Mouse (Mus musculus): Measurements from ENCODE around the gene Sae1. TPM values are rescaled to one million over a fixed set of nuclear protein-coding genes. Genes with fewer than 3 reads are reported as not detected.

Gene Sae1
- 95.8 and 97.1 TPM in 2 replicates for polyA plus RNA-seq (2012; rRNA removed)

- peak; percentile 71; the same call in 1 of the 2 replicates for TF ChIP-seq POLR2A (IDR thresholded peaks at IDR 0.05; ENCODE audit: extremely low read depth, insufficient read depth, low read length)
- no peak for TF ChIP-seq CTCF (IDR thresholded peaks at IDR 0.05; ENCODE audit: extremely low read depth, insufficient read depth, low read length)
- peak within 1 kb of the TSS; percentile 50 for H3K4me3 ChIP-seq (ENCODE audit: insufficient read depth, low read length)
- H3K4me1 ChIP-seq (ENCODE audit: control insufficient read depth, insufficient read depth, low read length): peaks cover 2% of the 10 kb centered on the region; the same call in 1 of the 2 replicates
- no peak within 1 kb of the TSS for H3K27ac ChIP-seq (ENCODE audit: insufficient read depth, low read length)
Observed at GRCm38 (mm10) chr7:16387160-16388041, at the start of gene Sae1. TSS of gene Sae1 (minus strand) at chr7:16387806.

DNA sequence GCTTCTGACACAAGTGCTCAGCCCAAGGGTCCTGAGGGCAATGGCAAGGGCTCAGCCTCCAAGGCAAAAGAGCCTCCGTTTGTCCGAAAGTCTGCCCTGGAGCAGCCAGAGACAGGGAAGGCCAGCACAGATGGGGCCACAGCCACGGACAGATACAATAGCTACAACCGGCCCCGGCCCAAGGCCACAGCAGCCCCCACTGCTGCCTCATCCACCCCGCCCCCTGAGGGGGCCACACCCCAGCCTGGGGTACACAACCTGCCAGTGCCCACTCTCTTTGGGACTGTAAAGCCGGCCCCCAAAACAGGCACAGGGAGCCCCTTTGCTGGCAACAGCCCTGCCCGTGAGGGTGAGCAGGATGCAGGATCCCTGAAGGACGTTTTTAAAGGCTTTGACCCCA is 47.5 kb upstream of the Sae1 start:
- no peaks in the 10 kb centered on the region for H3K4me1 ChIP-seq (ENCODE audit: control insufficient read depth, insufficient read depth, low read length)
- no peak overlapping the region for H3K4me3 ChIP-seq (ENCODE audit: insufficient read depth, low read length)
- TF ChIP-seq CTCF (IDR thresholded peaks at IDR 0.05; ENCODE audit: extremely low read depth, insufficient read depth, low read length): no peak
- TF ChIP-seq POLR2A (IDR thresholded peaks at IDR 0.05; ENCODE audit: extremely low read depth, insufficient read depth, low read length): no peak
- no peak overlapping the region for H3K27ac ChIP-seq (ENCODE audit: insufficient read depth, low read length)

DNA sequence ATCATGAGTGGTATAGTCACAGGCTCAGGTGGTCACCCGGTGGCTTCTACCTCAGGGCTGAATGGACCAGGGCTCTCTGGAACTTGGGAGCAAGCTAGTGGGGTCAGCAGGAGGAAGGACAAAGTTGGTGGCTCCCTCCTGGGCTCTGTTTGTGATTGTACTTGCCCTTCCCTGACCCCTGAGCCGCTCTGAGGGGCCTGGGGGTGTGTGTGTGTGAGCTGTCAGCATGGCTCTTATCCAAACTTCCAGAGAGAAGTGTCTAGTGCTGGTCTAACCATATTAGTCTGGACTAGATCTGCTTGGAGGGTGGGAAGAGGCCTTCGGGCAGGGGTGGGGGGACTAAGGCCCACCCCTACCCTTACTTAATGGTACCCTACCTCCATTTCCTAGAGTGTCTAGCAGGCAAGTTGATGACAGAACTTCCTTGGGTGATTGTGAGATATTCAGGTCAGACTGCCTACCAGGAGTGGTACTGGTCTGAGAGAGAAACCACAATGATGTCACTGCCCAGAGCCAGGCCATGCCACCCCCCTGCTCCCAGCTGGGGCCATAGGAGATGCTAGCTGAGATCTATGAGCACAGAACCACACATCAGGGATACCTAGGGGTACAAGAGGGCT is 45.9 kb upstream of the Sae1 start:
- no peak overlapping the region for H3K27ac ChIP-seq (ENCODE audit: insufficient read depth, low read length)
- no peaks in the 10 kb centered on the region for H3K4me1 ChIP-seq (ENCODE audit: control insufficient read depth, insufficient read depth, low read length)
- TF ChIP-seq POLR2A (IDR thresholded peaks at IDR 0.05; ENCODE audit: extremely low read depth, insufficient read depth, low read length): no peak
- TF ChIP-seq CTCF (IDR thresholded peaks at IDR 0.05; ENCODE audit: extremely low read depth, insufficient read depth, low read length): no peak
- H3K4me3 ChIP-seq (ENCODE audit: insufficient read depth, low read length): no peak overlapping the region

DNA sequence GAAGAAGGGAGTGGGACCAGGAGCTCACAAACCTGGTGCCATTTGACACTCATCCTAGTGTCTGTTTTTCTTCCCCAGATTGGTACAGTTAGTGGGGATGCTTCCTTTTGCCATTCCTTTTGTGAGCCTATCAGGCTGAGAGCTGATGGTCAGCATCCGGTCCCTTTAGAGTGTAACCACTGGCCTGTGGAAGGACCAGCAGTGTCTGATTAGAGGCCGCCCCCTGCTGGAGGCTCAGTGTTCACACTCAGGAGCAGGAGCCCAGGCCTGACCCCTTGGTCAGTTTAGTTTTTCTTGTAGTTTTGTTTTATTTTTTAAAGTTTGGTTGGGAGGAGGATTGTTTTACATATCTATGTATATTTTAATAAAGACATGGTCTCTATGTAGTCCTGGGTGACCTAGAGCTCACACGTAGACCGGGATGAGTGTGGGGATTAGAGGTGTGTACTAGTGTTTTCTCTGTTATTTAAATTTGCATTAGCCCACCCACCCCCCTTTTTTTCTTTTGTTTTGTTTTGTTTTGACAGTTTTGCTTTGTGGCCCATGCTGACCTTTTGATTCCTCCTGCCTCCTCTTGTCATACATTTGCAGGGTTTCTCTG is 38.6 kb upstream of the Sae1 start:
- Histone ChIP-seq H3K27ac (ENCODE audit: insufficient read depth, low read length) (no peak overlapping the region), H3K4me3 (ENCODE audit: insufficient read depth, low read length) (no peak overlapping the region), H3K4me1 (ENCODE audit: control insufficient read depth, insufficient read depth, low read length) (no peaks in the 10 kb centered on the region)
- TF ChIP-seq CTCF (IDR thresholded peaks at IDR 0.05; ENCODE audit: extremely low read depth, insufficient read depth, low read length): peak; percentile 76
- no peak for TF ChIP-seq POLR2A (IDR thresholded peaks at IDR 0.05; ENCODE audit: extremely low read depth, insufficient read depth, low read length)

DNA sequence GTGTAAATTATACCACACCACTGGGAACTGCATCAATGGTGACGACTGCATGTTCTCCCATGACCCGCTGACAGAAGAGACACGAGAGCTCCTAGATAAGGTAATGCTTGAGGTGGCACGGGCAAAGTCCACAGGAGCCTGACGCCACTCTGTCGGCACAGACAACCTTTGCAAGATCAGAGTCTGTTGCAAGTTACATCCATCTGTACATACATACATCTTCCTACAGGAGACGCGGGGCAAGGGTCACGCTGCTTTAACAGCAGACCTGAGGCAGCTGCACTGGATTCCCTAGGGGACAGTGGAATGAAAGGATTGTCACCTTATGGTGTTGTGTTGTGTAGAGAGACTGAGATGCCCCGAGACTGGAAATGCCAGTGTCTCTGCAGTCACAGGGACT is 38.1 kb upstream of the Sae1 start:
- no peak overlapping the region for H3K27ac ChIP-seq (ENCODE audit: insufficient read depth, low read length)
- H3K4me3 ChIP-seq (ENCODE audit: insufficient read depth, low read length): no peak overlapping the region
- TF ChIP-seq CTCF (IDR thresholded peaks at IDR 0.05; ENCODE audit: extremely low read depth, insufficient read depth, low read length) (no peak), POLR2A (IDR thresholded peaks at IDR 0.05; ENCODE audit: extremely low read depth, insufficient read depth, low read length) (no peak)
- H3K4me1 ChIP-seq (ENCODE audit: control insufficient read depth, insufficient read depth, low read length): no peaks in the 10 kb centered on the region

DNA sequence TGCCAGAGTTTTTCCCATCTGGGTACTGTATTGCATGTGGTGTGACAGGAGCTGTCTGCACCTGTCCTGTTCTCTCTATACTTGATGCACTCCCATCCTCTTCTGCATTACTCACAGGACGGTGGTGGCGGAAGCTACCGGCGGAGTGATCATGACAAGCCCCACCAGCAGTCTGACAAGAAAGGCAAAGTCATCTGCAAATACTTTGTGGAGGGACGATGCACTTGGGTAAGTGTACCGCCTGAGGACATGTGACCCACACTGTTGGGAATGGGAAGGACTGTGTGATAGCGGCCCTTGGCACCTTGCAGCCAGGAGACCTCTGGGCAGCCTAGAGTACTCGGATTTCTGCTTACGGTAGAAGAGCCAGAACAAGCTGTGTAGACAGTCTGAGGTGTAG is 36.1 kb upstream of the Sae1 start:
- TF ChIP-seq CTCF (IDR thresholded peaks at IDR 0.05; ENCODE audit: extremely low read depth, insufficient read depth, low read length) (no peak), POLR2A (IDR thresholded peaks at IDR 0.05; ENCODE audit: extremely low read depth, insufficient read depth, low read length) (no peak)
- Histone ChIP-seq H3K4me3 (ENCODE audit: insufficient read depth, low read length) (no peak overlapping the region), H3K4me1 (ENCODE audit: control insufficient read depth, insufficient read depth, low read length) (no peaks in the 10 kb centered on the region), H3K27ac (ENCODE audit: insufficient read depth, low read length) (no peak overlapping the region)

- H3K27ac ChIP-seq (ENCODE audit: insufficient read depth, low read length): no peak overlapping the region
- H3K4me3 ChIP-seq (ENCODE audit: insufficient read depth, low read length): no peak overlapping the region
- TF ChIP-seq CTCF (IDR thresholded peaks at IDR 0.05; ENCODE audit: extremely low read depth, insufficient read depth, low read length) (no peak), POLR2A (IDR thresholded peaks at IDR 0.05; ENCODE audit: extremely low read depth, insufficient read depth, low read length) (no peak)
- no peaks in the 10 kb centered on the region for H3K4me1 ChIP-seq (ENCODE audit: control insufficient read depth, insufficient read depth, low read length)
Observed at GRCm38 (mm10) chr7:16422222-16422856, 34.7 kb upstream of the Sae1 start.

DNA sequence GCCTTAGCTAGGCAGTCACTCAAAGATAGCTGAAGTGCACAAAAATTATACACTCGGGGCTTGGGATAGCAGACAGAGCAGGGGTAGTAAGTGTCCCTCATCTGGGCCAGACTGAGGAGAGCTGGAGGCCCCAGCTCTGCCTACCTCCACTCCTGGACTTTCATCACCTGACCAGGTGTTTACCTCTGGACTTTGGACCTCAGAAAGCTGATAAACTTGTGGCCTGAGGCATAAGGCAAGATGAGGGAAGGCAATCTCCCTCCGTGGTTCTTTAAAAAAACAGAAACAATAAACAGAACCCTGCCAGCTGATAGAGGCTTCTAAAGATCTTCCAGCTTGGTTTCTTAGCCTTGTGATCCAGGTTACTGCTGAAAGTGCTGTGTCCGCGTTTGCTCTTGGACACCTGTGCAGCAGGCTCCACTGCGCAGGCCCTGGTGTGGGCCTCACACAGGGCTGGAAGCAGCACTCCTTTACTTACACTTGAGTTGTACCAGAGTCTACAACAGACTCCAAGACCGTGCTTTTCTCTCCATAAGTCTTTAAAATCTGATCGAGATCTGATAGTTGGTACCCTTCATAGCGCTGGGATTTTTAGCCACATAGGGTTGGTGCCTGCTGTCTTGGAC is 33.0 kb upstream of the Sae1 start:
- Histone ChIP-seq H3K4me3 (ENCODE audit: insufficient read depth, low read length) (no peak overlapping the region), H3K4me1 (ENCODE audit: control insufficient read depth, insufficient read depth, low read length) (no peaks in the 10 kb centered on the region), H3K27ac (ENCODE audit: insufficient read depth, low read length) (no peak overlapping the region)
- TF ChIP-seq CTCF (IDR thresholded peaks at IDR 0.05; ENCODE audit: extremely low read depth, insufficient read depth, low read length) (no peak), POLR2A (IDR thresholded peaks at IDR 0.05; ENCODE audit: extremely low read depth, insufficient read depth, low read length) (no peak)

- no peak overlapping the region for H3K27ac ChIP-seq (ENCODE audit: insufficient read depth, low read length)
- H3K4me3 ChIP-seq (ENCODE audit: insufficient read depth, low read length): no peak overlapping the region
- H3K4me1 ChIP-seq (ENCODE audit: control insufficient read depth, insufficient read depth, low read length): no peaks in the 10 kb centered on the region
- TF ChIP-seq POLR2A (IDR thresholded peaks at IDR 0.05; ENCODE audit: extremely low read depth, insufficient read depth, low read length) (no peak), CTCF (IDR thresholded peaks at IDR 0.05; ENCODE audit: extremely low read depth, insufficient read depth, low read length) (no peak)
Observed at GRCm38 (mm10) chr7:16418713-16419112, 31.1 kb upstream of the Sae1 start.

All from cortical plate, adult 2 months (tissue).